Mouse (Mus musculus) hindbrain, embryonic 15.5 days (tissue): ENCODE data around the gene 4921524J17Rik. TPM values are rescaled to one million over a fixed set of nuclear protein-coding genes. Genes with fewer than 3 reads are reported as not detected.

Source experiments
- ATAC-seq: fragments of 200-750 bp; cut with Nextera tagmentation; 2 replicates; pipeline ENCODE4 v1.8.0; 2017; ENCODE audit warnings: low read depth, moderate number of reproducible peaks, moderate TSS enrichment; ENCODE audit not compliant: low FRiP score
- H3K27ac ChIP-seq: fragments of 300-500 bp; sonication (generic); replicated peaks from 2 replicates; pipeline ENCODE4 v1.5.1; 2015; ENCODE audit warnings: mild to moderate bottlenecking, inconsistent platforms
- H3K27me3 ChIP-seq: fragments of 300-500 bp; sonication (generic); 2 replicates; pipeline ENCODE4 v1.6.1; 2015; ENCODE audit warnings: control low read depth, inconsistent platforms
- H3K36me3 ChIP-seq: fragments of 300-500 bp; sonication (generic); 2 replicates; pipeline ENCODE4 v1.6.1; 2015; ENCODE audit warnings: control low read depth, inconsistent platforms
- H3K4me1 ChIP-seq: fragments of 300-500 bp; sonication (generic); replicated peaks from 2 replicates; pipeline ENCODE4 v1.6.1; 2015; ENCODE audit warnings: control low read depth, inconsistent platforms
- H3K4me2 ChIP-seq: fragments of 300-500 bp; sonication (generic); 2 replicates; pipeline ENCODE4 v1.6.1; 2015; ENCODE audit warnings: moderate library complexity, mild to moderate bottlenecking, inconsistent platforms
- H3K4me3 ChIP-seq: fragments of 300-500 bp; sonication (generic); 2 replicates; pipeline ENCODE4 v1.5.1; 2015; ENCODE audit warnings: mild to moderate bottlenecking, inconsistent platforms
- H3K9ac ChIP-seq: fragments of 300-500 bp; sonication (generic); 2 replicates; pipeline ENCODE4 v1.6.1; 2015; ENCODE audit warnings: inconsistent platforms
- H3K9me3 ChIP-seq: fragments of 300-500 bp; sonication (generic); 2 replicates; pipeline ENCODE4 v1.6.1; 2016; ENCODE audit warnings: control low read depth, inconsistent platforms
- WGBS: fragments of 180-500 bp; shearing (Covaris S2); methylation state at CpG from one replicate; pipeline ENCODE4 v1.1.7; 2015; 5-methylcytosine and 5-hydroxymethylcytosine counted together
- polyA plus RNA-seq: library from polyadenylated mRNA; unstranded; fragments of >200 nt; fragmentation: Nextera tagmentation; extraction: Ambion mirVana; gene quantifications from 2 replicates; pipeline ENCODE4 v1.2.1, GENCODE M21; 2015

The 4921524J17Rik gene
- polyA plus RNA-seq, 1 experiment from 2014 or later: 38.1 TPM

GRCm38 (mm10) chr8:85435736-85436135 lies 3.1 kb upstream of the 4921524J17Rik start:
- peaks cover 16% of the 10 kb centered on the region for H3K4me1 ChIP-seq
- WGBS: 54% methylated on average over 5 of the region's 5 CpGs
- no peak overlapping the region for H3K4me3 ChIP-seq
- H3K4me2 ChIP-seq: no peak overlapping the region
- ATAC-seq: no peak
- H3K27ac ChIP-seq: no peak overlapping the region
- no peaks in the 10 kb centered on the region for H3K9me3 ChIP-seq
- H3K36me3 ChIP-seq: no peaks in the 10 kb centered on the region
- H3K27me3 ChIP-seq: no peaks in the 10 kb centered on the region
- no peak overlapping the region for H3K9ac ChIP-seq

GRCm38 (mm10) chr8:85434817-85435216 lies 2.2 kb upstream of the 4921524J17Rik start:
- H3K9me3 ChIP-seq: no peaks in the 10 kb centered on the region
- no peak overlapping the region for H3K4me3 ChIP-seq
- ATAC-seq: no peak
- H3K27me3 ChIP-seq: no peaks in the 10 kb centered on the region
- no peak overlapping the region for H3K9ac ChIP-seq
- no peaks in the 10 kb centered on the region for H3K36me3 ChIP-seq
- H3K4me2 ChIP-seq: no peak overlapping the region
- 73% methylated on average over 12 of the region's 12 CpGs for WGBS
- H3K27ac ChIP-seq: no peak overlapping the region
- H3K4me1 ChIP-seq: peaks cover 20% of the 10 kb centered on the region

DNA sequence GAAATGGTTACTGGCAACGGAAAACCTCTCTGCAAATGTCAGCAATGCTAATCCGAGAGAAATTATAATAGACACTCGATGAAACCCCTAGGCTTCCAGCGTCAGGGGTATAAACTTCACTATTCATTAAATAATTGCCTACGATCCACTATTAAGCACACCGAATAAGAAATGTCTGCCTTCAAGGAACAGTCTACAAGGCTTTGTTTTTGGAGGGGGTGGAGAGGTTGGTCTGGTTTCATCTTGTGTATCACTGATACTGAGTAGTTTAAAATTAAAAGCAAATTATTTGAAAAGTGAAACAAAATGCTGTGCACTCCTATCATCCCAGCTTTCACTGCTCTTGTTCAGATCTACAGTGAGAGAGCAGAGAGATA lies 372 bp upstream of the 4921524J17Rik start:
- no peaks in the 10 kb centered on the region for H3K36me3 ChIP-seq
- peak overlapping the region; percentile 55 for H3K4me2 ChIP-seq
- peak; percentile 83 for ATAC-seq
- H3K9ac ChIP-seq: peak overlapping the region; percentile 32; the same call in 1 of the 2 replicates
- no peaks in the 10 kb centered on the region for H3K9me3 ChIP-seq
- H3K27ac ChIP-seq: peak overlapping the region; percentile 82
- H3K4me3 ChIP-seq: peak overlapping the region; percentile 77
- WGBS: 1% methylated on average over 6 of the region's 6 CpGs
- no peaks in the 10 kb centered on the region for H3K27me3 ChIP-seq
- peaks cover 30% of the 10 kb centered on the region for H3K4me1 ChIP-seq

DNA sequence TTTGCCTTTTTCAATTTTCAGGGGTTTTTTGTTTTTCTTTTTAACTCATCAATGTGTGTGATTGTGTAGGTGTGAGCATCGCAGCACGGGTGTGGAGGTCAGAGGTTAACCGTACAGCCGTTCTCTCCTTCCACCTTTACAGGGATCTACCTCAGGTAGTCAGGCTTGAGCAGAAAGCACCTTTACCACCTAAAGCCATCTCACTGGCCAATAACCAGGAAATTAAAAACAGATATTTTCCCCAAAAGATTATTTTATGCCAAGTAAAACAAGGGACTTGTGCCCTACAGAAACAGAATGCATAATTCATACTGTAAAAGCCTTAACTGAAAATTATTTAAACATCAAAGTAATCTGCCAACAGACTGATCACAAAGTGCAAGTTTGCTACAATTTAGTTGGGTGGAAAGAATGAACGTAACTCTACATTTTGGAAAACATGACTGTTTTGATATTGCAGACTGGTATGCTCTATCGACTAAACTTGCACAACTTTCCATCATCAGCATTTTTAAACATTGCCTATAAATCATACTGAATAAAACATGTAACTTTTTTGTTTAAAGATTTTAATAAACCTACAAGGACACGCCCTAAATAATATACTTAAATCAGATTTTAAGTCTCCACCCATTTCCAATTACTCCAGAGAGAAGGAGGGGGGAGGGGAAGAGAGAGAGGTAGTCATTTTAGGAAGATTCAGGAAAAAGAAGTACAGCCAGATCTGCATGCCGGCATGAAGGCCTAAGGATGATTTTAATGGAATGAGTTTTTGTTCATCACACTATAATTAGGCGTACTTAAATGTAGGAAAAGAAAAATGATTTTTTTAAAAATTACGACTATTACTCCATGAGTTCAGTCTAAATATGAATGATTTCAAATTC lies 1.1 kb downstream of the 4921524J17Rik start:
- 14% methylated on average over 10 of the region's 10 CpGs for WGBS
- no peak for ATAC-seq
- peak overlapping the region; percentile 55 for H3K4me2 ChIP-seq
- H3K27me3 ChIP-seq: no peaks in the 10 kb centered on the region
- no peaks in the 10 kb centered on the region for H3K36me3 ChIP-seq
- H3K9ac ChIP-seq: peak overlapping the region; percentile 71
- peak overlapping the region; percentile 77 for H3K4me3 ChIP-seq
- H3K9me3 ChIP-seq: no peaks in the 10 kb centered on the region
- peaks cover 38% of the 10 kb centered on the region for H3K4me1 ChIP-seq
- peak overlapping the region; percentile 90; the same call in 1 of the 2 replicates for H3K27ac ChIP-seq

GRCm38 (mm10) chr8:85430801-85431200 lies 1.8 kb downstream of the 4921524J17Rik start:
- Histone ChIP-seq H3K4me2 (peak overlapping the region; percentile 55), H3K9me3 (no peaks in the 10 kb centered on the region), H3K27me3 (no peaks in the 10 kb centered on the region), H3K9ac (peak overlapping the region; percentile 35; the same call in 1 of the 2 replicates), H3K4me1 (peaks cover 41% of the 10 kb centered on the region), H3K4me3 (peak overlapping the region; percentile 77), H3K36me3 (no peaks in the 10 kb centered on the region), H3K27ac (no peak overlapping the region)
- WGBS: 17% methylated on average over 3 of the region's 3 CpGs
- no peak for ATAC-seq

DNA sequence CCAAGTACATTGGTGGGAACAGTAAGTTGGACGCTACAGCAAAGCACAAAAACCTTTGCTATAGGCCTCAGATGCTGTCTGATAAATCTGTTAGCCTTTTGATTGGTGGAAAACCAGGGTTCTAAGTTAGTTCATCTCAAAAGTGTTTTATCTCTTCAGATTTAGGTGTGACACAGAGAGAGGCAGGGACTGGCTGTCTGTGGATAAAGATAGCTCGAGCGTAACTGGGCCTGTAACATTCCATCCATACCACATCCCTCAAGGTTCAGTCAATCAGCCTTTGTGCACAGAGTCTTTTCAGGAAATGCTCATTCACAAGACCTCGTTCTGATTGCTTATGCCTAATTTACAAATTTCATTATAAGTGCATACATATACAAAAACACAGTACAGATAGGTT lies 3.4 kb downstream of the 4921524J17Rik start:
- no peak overlapping the region for H3K9ac ChIP-seq
- ATAC-seq: no peak
- no peaks in the 10 kb centered on the region; the same call in 1 of the 2 replicates for H3K36me3 ChIP-seq
- H3K4me3 ChIP-seq: no peak overlapping the region
- WGBS: 13% methylated on average over 4 of the region's 4 CpGs
- peaks cover 41% of the 10 kb centered on the region for H3K4me1 ChIP-seq
- peak overlapping the region; percentile 21 for H3K4me2 ChIP-seq
- 0 out of 2 replicates have a peak overlapping the region, but pooled peaks have one; percentile 30 for H3K27ac ChIP-seq
- H3K9me3 ChIP-seq: no peaks in the 10 kb centered on the region
- no peaks in the 10 kb centered on the region for H3K27me3 ChIP-seq

- no peaks in the 10 kb centered on the region for H3K9me3 ChIP-seq
- ATAC-seq: no peak
- no peak overlapping the region for H3K4me3 ChIP-seq
- peaks cover 37% of the 10 kb centered on the region for H3K4me1 ChIP-seq
- no peaks in the 10 kb centered on the region for H3K27me3 ChIP-seq
- H3K36me3 ChIP-seq: no peaks in the 10 kb centered on the region; the same call in 1 of the 2 replicates
- H3K4me2 ChIP-seq: no peak overlapping the region
- 86% methylated on average over 4 of the region's 4 CpGs for WGBS
- no peak overlapping the region for H3K27ac ChIP-seq
- no peak overlapping the region for H3K9ac ChIP-seq
Observed at GRCm38 (mm10) chr8:85427026-85427425, 5.6 kb downstream of the 4921524J17Rik start.

DNA sequence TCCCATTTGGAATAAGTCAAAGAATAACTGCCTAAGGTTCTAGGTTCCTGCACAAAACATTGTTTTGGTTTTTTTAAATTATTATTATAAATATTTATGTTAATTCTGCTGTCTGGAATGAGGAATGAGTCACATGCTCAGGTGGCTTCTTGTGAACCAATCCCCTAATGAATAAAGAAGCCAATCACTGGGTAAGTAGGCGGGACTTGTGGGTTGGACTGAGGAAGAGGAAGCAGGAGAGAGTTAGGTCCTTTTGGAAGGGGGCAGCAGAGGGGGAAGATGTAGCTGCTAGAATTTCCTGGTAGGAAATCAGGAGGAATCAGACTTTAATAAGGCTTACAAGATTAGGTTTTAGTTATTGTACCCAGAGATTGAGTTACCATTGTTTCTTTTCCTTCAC lies 11.3 kb downstream of the 4921524J17Rik start:
- Histone ChIP-seq H3K9me3 (no peaks in the 10 kb centered on the region), H3K4me1 (0 out of 2 replicates have a peak, but pooled peaks cover 5% of the 10 kb centered on the region), H3K9ac (no peak overlapping the region), H3K27ac (no peak overlapping the region), H3K27me3 (no peaks in the 10 kb centered on the region), H3K4me2 (no peak overlapping the region), H3K36me3 (no peaks in the 10 kb centered on the region; the same call in 1 of the 2 replicates), H3K4me3 (no peak overlapping the region)
- WGBS: 97% methylated on average over 1 of the region's 1 CpGs
- no peak for ATAC-seq

DNA sequence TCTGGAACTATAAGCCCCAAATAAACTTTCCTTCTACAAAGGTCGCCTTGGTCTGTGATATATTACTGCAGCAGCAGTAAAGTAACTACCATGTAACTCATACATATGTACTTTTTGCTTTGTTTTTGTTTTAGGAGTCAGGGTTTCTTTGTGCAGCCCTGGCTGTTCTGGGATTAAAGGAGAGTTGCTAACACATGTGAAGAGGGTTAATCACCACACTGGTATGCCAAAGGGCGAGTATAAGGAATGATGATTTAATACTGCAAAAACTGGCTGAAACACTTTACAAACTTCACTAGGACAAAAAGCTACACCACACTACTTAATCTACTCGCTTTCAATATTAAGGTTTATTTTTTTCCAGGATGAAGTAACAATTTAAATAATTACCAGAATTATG lies 24.1 kb downstream of the 4921524J17Rik start:
- 83% methylated on average over 3 of the region's 3 CpGs for WGBS
- H3K36me3 ChIP-seq: no peaks in the 10 kb centered on the region
- ATAC-seq: no peak
- H3K27me3 ChIP-seq: no peaks in the 10 kb centered on the region
- no peaks in the 10 kb centered on the region for H3K4me1 ChIP-seq
- H3K27ac ChIP-seq: no peak overlapping the region
- no peak overlapping the region for H3K9ac ChIP-seq
- H3K4me3 ChIP-seq: no peak overlapping the region
- H3K9me3 ChIP-seq: no peaks in the 10 kb centered on the region
- H3K4me2 ChIP-seq: no peak overlapping the region

- no peak overlapping the region for H3K4me3 ChIP-seq
- H3K27me3 ChIP-seq: no peaks in the 10 kb centered on the region
Observed at GRCm38 (mm10) chr8:85408053-85408505, 24.6 kb downstream of the 4921524J17Rik start.

GRCm38 (mm10) chr8:85405961-85406360 lies 26.7 kb downstream of the 4921524J17Rik start:
- Histone ChIP-seq H3K27ac (no peak overlapping the region), H3K9ac (no peak overlapping the region), H3K4me3 (no peak overlapping the region), H3K4me1 (no peaks in the 10 kb centered on the region), H3K9me3 (no peaks in the 10 kb centered on the region), H3K27me3 (no peaks in the 10 kb centered on the region), H3K36me3 (no peaks in the 10 kb centered on the region), H3K4me2 (no peak overlapping the region)
- 73% methylated on average over 10 of the region's 10 CpGs for WGBS
- no peak for ATAC-seq

More at GRCm38 (mm10) chr8:85408053-85408505, 24.6 kb downstream of the 4921524J17Rik start:
- Histone ChIP-seq H3K36me3 (no peaks in the 10 kb centered on the region), H3K4me1 (no peaks in the 10 kb centered on the region), H3K9ac (no peak overlapping the region), H3K4me2 (no peak overlapping the region), H3K9me3 (no peaks in the 10 kb centered on the region), H3K27ac (no peak overlapping the region)
- WGBS: 66% methylated on average over 7 of the region's 7 CpGs
- ATAC-seq: no peak

- no peak for ATAC-seq
- H3K36me3 ChIP-seq: no peaks in the 10 kb centered on the region
- 48% methylated on average over 3 of the region's 3 CpGs for WGBS
- H3K9ac ChIP-seq: no peak overlapping the region
- no peak overlapping the region for H3K4me3 ChIP-seq
- H3K27ac ChIP-seq: no peak overlapping the region
- no peaks in the 10 kb centered on the region for H3K27me3 ChIP-seq
- no peaks in the 10 kb centered on the region for H3K9me3 ChIP-seq
- H3K4me1 ChIP-seq: no peaks in the 10 kb centered on the region
- no peak overlapping the region for H3K4me2 ChIP-seq
Observed at GRCm38 (mm10) chr8:85405418-85405817, 27.2 kb downstream of the 4921524J17Rik start.
